Mouse (Mus musculus) erythroblast, embryonic 14.5 days (primary cell): ENCODE data around the gene Entpd7.

Source experiments
- GATA1 ChIP-seq: IDR thresholded peaks from 2 replicates; pipeline ENCODE4 v1.6.1; 2012; ENCODE audit warnings: low read length, inconsistent platforms, mixed read lengths
- TAL1 ChIP-seq: IDR thresholded peaks from 3 replicates; pipeline ENCODE4 v1.6.1; 2012; ENCODE audit warnings: low read length, inconsistent platforms, mixed read lengths

DNA sequence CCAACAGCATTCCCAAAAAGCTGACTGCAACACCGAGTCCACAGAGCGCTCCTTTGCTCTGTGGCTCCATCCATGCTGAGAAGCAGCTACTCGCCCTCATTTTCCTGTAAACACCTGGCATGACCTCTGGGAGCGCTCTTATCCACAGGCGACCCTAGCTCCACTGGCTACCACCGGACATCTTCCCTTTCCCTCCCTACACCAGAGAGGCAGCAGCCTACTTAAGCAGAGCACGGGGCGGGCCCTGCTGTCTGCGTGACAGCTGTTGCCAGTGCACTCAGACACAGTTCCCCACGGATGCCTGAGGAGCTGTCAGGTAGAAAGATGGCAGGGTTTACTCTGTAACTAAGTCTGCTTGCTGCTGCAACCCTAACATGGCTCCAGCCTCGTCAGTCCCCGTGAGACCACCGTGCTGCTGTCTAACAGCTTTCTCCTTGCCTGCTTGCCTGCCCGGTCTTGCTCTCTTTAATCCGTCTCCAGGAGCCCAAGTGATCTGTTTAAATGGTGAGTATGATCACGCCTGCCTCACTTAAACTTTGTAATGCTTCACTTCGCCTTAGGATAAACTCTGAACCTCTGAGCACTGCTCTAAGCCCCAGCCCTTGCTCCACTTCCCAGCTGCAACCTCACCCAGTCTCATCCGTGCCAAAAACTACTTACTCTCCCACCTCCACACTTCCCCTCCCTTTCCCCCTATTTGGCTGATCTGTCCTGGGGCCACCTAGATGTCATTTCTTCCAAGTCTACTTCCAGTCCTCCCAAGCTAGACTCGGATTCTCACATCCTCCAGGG, 27.1 kb upstream of the Entpd7 start:
- no peak for TF ChIP-seq GATA1
- no peak for TF ChIP-seq TAL1
